Mouse (Mus musculus) megakaryocyte, adult 5-6 weeks (primary cell): ENCODE data around the gene Car4. TPM values are rescaled to one million over a fixed set of nuclear protein-coding genes. Genes with fewer than 3 reads are reported as not detected.

Experiments
- ATAC-seq: 2 replicates; pipeline ENCODE4 v1.8.0; 2016; ENCODE audit warnings: mild to moderate bottlenecking, inconsistent platforms; ENCODE audit not compliant: poor library complexity, severe bottlenecking
- total RNA-seq, 2 experiments: library from RNA; stranded (forward) in 1 of 2; stranded (reverse) in 1 of 2; fragments of 153-499, 151-499 nt in 1 of 2; fragments of 221-1000, 200-1000 nt in 1 of 2; gene quantifications; 2 replicates each; pipeline versions ENCODE4 v1.2.3 to v1.2.4; 2015 to 2017

The Car4 gene
- total RNA-seq (2015) = not detected in 2 replicates
- not detected in 2 replicates for total RNA-seq (2017)

DNA sequence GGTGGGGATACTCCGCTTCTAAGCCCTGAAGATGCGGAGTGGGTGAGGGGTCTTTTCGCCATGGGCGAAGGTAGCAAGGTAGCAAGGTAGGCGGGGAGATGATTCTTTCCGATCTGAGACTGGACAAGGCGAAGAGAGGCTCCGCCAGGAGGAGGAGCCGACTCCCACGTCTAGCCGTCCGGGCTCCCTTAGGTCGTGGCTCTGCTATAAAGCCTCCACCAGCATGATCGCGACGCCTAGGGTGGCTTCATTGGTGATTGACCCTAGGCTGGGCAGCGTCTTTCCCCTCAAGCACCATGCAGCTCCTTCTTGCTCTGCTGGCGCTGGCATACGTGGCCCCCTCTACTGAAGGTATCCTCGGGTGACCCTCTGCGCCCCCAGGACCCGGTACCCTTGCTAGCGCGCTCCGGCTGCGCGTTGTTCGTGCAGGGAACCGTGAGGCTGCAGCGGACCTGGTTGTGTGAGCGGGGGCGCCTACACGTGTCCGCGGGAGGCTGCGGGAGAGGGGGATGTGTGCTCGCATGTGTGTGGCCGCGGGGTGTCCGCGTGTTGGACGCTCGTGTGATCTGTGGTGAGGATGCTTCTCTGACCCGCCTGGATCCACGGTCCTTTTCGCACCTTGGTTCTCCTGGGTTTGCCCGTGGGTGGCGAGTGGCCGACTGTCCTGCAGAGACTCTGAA lies at the start of gene Car4:
Gene Car4 (plus strand): TSS at position 196 of the 680 bp plus-strand sequence.
- peak; percentile 30; the same call in 1 of the 2 replicates for ATAC-seq

DNA sequence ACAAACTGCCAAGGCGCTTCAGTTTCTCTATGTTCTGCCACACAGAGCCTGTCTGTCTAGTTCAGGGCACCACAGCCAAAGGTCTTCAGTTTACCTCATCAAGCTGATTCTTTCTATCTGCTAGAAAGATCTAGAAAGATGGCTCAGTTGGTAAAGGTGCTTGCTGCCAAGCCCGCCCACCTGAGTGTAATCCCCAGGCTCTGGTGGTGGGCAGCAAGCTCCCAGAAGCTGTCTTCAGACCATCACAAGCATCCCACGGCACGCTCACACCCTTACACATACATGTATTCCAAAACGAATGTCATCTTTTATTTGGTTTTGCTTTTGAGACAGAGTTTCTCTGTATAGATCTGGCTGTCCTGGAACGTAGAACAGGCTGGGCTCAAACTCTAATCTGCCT lies 49.1 kb upstream of the Car4 start:
- no peak for ATAC-seq

DNA sequence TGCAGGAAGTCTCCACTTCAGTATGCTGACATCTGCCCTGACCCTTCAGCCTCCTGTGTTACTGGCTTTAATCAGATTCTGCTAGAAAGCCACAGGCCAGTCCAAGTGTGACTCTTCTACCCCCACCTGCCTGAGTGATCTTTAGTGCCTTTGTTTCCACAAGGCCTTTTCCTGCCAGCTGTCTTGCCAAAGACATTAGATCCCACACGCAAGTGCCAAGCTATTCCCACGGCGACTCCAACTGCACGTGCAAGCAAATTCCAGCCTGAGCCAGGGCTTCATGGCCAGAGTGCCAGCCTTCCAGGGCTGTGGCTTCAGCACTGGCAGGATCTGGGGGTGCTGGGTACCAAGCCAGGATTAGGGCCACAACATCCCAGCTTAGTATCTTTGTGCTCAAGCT lies 47.2 kb upstream of the Car4 start:
- ATAC-seq = no peak

DNA sequence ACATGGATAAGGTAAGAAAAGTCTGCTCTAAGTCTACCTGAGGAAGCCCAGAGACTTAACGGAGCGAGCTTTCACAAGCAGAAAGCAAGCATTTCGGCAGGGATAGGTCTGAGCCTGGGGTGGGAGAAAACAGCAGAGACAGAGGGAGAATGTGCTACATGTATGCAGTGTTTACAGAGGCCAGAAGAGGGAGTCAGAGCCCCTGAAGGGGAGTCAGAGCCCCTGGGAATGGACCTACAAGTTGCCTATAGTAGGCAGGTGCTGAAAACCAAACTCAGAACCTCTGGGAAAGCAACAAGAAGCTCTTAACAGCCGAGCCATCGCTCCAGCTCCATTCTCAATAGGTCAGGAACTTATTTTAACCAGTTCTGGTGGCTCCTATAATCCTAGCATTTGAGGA lies 42.9 kb upstream of the Car4 start:
- ATAC-seq = no peak

DNA sequence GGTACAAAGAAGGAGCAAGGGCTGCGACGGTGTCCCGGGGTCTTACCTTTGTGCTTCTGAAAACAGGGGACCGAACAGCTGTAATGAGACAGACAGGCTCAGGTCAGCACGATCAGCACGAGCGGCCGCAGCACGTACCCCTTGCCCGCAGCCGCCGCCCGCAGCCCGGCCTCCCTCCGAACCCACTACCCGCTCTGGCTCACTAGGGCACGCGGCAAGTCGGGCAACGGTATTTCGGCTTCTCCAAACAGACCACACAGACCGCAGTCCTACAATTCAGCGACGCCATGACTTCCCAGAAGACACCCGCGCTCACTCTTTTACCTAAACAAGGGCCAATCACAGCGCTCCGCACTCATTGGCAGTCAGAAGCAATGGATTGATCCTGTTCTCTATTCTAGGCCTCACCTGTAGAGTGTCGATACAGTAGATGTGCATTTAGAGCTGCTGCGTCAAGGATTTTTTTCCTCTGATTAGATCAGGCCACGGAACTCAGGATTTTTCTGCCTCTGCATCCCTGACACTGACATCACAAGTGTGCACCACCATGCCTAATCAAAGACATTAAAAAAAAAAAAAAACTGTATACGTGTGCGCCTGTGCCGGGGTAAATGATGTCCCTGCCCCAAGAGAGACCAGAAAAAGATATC lies 41.4 kb upstream of the Car4 start, which contains the start of gene Znhit3:
Gene Znhit3 (minus strand): TSS at position 314 of the 650 bp plus-strand sequence.
- ATAC-seq = peak; percentile 97

DNA sequence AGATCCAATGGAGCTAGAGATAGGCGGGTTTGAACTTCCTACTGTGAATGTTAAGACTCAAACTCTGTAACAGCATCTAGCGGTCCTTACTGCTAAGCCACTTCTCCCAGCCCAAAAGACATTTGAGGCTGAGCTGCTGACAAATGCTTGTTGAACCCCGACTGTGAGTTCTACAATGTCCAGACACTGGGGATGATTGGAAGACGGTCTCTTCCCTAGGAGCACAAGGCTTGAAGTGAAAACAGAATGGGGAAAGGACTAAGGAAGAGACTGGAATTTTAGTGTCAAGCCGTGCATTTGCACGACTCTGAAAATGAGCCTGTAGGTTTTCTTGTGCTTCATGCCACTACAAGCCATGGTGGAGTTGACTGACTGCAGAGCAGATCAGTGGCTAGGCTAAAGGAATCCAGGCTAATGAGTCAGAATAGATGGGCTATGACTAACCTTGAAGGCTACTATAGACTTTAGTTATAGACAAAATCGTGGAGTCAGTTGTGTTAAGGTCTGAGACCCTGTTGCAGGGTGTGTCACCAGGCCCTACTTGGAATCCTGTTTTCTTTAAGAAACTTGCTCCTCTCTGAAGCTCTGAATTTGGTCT lies 40.8 kb upstream of the Car4 start:
- ATAC-seq = no peak

DNA sequence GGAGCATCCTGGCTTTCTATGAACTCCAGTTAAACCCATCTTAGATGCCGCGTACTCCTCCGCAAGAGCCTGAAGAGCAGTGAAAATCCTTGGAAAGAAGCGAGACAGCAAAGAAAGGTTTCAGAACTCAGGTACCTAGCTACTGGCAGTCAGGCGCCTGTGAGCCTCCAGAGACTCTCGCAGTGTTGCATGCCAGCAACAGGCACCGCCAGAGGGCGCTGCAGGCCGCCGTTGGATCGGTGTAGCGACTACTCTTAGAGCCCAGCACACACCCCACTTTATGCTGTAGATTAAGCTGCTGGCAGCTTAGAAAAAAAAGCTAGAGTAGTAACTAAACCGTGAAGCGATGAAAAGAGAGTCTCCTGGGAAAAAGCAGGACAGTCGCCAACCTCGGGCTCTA lies 39.2 kb upstream of the Car4 start:
- ATAC-seq = peak; percentile 66

DNA sequence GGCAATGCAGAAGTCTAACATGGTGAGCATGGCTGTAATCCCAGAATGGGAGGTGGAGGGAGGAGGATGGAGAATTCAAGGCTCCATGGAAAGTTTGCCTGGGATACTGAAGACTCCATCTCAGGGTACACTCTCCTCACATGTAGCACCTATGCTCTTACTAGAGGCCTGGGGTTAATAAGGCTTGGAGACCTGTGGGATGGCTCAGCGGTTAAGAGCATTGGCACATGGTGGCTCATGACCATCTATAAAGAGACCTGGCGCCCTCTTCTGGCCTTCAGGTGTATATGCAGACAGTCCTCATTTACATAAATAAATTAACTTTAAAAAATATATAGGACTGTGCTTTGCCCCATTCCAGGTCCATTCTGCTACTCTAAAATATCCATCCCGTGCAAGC lies 38.3 kb upstream of the Car4 start:
- peak; percentile 56 for ATAC-seq

DNA sequence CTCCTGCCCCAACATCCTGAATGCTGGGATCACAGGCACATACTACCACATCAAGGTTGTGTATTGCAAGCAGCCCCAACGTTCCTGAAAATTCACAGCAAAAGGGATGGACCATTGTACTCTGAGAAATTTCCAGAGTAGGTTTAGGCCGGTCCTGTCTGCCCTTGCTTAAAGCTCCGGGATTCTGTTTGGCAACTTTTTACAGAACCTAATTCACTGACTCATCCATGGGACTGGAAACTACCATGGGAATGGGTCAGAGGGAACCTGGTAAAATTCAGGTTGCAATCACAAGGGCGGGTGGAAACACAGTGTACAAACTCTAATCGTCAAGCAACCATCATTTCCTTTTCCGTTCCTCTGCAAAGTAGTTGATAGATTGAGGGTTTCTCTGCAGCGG lies 37.6 kb upstream of the Car4 start:
- no peak for ATAC-seq

DNA sequence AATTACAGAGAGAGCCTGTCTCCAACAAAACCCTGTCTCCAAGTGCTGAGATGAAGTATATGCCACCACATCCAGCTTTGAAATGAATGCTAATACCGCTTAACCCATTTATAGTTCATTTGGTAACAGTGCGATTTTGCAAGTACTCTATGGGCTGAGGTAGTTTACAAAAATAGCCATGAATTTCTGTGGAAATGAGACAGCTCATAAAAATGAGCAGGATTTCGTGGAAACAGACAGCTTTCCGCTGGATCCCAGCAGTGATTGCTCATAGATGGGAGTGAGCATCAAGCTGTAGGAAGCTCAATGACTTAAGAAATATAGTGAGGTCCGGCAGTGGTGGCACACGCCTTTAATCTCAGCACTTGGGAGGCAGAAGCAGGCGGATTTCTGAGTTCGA lies 36.6 kb upstream of the Car4 start:
- ATAC-seq = no peak

DNA sequence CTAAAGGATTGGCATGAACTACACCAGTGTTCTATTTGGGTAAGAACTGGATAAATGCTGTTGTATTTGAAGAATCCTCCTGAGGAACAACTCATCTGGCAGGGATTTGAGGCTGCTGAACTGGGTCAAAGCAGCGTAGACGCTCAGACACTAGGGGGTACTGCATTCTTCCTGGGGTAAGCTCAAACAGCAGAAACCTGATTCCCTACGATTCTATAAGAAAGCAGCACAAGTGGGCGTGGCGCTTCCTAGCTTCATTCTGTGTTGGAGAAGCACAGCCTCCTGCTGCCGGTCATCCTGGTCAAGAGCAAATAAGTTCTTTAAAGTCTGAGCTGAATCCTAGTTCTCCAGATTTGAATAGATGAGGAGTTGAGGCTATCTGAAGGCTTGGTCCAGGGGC lies 25.3 kb upstream of the Car4 start:
- no peak for ATAC-seq

DNA sequence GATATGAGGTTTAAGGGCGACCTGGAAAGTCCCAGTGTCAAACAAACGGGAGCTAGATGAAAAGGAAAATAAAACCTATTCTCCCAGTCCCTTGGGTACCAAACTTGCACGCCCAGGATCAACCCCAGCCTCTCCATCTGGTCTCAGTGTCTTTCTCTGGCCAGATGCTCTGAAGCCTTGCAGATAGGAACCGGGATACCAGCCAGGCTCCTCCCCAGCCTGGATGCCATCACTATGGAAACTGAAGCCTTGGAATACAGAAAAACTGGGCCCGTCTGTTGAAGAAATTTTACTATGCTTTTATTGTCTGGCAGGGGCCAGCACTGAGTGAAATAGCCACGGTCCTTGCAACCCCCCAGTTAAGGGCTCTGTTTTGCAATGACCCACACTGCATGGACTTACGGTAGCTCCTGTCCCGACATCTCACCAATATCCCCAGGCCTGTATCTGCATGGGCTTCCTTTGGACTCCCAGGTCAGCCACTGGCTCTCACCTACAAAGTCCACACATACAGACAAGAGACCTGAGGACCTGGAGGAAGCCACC lies 18.0 kb upstream of the Car4 start:
- no peak for ATAC-seq

DNA sequence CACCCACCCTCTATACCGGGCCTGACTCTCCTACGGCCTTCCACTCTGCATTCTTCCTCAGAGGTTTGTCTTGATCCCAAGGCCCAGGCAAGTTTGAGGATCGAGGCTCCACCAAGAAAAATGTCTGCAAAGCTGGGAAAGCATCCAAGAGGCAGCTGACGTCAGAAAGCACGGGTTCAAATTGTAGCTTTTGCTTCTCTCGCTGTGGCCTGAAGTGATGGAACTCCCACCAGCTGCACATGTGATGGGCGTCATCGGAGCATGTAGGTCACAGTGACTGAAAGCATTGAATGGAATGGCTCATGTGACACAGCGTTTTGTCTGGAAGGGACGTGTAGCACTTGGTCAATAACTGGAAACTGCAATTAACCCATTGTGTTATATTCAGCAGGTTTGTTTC lies 17.4 kb upstream of the Car4 start:
- no peak for ATAC-seq

DNA sequence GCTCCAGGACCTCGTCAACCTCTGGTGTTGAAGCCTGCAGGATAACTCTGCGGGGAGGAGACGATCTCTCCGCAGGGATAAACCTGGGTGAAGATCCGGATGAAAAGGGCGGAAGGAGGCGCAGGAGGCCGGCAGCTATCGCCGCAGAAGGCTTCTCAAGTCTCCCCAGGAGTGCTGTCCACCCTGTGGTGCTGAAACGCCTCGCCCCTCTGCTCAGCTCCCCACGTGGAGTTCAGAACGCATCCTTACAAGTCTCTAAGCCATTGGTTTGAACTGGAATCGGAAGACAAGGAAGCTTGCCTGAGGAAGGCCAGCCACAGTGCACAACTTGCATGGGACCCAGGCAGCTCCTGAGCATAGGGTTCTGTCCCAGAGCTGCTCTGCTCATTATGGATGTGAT lies 13.6 kb upstream of the Car4 start:
- peak; percentile 40; the same call in 1 of the 2 replicates for ATAC-seq

DNA sequence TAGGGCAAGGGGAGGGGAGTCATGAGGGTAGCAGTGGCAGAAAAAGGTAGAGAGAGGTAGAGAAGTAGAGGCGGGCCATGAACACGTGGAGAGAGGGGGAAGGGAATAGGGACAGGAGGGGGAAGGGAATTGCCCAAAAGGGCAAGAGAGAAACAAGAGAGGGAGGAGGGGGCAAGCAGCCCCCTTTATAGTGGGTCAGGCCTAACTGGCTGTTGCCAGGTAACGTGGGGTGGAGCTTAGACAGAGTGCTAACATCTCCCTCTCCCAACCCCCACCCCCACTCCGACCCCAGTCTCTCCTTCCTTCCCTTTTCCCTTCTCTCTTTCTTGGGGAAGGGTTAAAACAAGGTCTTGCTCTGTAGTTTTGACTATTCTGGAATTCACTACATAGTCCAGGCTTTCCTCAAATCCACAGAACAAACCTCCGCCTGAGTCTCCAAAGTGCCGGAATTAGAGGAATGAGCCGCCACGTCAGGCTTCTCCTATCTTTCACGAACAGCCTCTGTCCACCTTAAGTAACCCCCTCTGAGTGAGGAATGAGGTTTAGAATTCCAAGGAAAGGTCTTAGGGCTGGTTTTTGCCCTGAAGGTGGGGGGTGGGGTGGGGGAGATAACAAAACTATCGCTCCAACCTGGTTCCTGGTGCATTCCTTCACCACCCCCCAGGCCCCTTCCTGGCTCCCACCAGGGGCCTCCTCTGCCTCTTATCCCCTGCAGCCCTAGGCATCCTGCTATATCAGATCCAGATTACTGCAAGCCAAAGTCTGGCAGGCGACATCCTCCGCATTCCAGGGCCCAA lies 12.7 kb upstream of the Car4 start:
- no peak for ATAC-seq

DNA sequence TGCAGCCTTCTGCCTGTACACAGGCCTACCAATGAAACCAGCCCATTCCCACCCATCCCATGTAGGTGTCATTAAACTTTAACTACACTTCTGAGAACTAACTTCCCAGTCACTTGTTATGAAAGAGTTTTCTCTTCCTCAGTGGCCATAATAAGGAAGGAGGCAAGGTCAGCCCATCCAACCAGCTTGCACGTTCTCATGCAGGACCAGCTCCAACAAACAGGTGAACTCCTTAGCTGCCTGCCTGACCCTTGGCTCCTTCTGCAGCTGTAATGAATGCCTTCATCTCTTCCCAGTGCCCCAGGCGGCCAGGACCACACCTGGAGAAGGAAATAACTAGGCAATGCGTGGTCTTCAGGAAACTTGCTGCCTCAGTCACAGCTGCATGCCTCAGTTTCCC lies 11.7 kb upstream of the Car4 start:
- ATAC-seq = no peak

DNA sequence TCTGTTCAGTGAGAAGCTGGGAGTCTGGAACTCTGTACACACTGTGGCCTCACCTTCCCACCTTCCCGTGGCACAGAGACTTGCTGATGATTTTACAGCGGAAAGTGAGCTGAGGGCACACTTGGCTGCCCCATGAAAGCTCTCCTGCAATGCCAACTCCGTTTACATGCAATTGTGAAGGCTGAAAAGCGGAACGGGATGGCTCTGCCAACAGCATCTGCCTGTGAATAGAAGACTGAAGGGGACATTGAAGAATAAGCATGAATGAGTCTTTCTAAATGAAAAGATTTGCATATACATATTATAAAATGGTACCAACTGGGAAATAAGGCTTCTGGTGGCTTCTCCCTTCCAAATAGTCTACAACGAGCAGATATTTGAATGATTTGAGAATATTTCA lies 10.4 kb upstream of the Car4 start:
- ATAC-seq = no peak

DNA sequence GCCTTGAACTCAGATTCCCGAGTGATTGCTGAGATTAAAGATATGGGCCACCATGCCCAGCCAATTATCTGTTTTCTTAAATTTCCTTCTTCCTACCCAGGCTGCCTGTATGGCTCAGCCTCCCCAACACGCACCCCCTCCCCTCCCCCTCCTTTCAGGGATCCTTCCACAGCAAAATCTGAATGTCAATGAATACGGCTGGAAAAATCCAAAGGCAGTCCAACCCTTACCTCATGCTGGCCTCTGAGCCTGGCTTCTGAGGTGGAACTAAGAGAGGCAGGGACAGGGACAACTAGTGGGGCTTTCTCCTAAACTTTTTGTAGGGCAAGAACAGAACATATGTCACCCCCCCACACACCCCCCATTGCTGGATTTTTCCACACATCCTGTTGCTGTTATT lies 9.5 kb upstream of the Car4 start:
- ATAC-seq = no peak

DNA sequence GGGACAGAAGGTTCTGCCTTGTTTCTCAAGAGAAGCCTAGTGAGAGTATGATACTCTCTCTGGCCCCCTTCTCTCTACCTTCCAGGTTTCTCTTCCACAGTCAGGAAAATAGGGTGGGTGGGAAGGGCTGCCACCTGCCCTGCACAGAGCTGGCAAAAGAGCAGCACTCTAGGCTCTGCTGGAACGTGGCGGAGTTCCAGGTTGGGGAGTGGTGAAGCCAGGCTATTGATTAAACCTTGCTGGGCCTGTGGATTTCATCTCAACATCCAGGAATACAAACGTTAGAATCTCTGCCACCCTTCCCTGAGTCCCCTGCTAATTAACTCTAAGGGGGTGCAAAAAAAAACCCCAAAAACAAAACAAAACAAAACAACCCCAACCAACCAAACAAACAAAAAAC lies 9.1 kb upstream of the Car4 start:
- no peak for ATAC-seq

DNA sequence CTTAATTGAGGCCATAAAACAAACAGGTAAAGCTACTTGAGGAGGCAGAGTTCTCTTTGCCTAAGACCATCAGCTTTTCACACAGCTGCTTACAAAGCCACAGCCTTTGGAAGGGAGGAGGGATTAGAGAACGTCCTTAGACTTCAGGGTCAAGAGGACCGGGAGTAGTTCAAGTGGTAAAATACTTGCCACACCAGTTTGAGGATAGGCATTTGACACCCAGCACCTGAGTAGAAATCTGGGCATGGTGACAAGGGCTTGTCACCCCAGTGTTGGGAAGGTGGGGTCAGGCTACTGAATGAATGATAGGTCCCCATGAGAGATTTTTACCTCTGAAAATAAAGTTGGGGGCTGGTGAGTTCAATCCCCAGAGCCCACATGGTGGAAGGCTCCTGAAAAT lies 5.0 kb upstream of the Car4 start:
- no peak for ATAC-seq

DNA sequence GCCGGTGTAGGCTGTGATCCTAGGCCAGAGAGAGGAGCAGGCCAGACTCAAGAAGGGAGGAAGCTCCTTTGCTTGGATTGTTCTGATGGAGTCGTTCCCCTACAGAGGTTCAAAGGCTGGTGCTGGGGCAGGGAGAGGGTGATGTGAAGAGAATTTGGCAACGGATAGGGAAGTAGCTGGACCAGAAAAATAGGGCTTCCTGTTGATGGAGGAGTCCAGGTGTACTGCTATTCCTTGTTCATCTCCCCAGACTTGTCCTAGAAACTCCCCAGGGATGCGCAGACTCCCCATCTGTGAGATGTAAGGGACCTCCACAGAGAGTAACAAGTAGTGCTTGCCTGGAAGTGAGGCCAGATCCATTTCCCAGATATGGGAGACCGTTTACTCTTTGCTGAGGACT lies 1.2 kb upstream of the Car4 start:
- no peak for ATAC-seq
